Mouse (Mus musculus) ES-E14 (cell line): ENCODE measurements around the gene Madcam1. TPM values are rescaled to one million over a fixed set of nuclear protein-coding genes. Genes with fewer than 3 reads are reported as not detected.

Source experiments
- DNase-seq: peaks from one replicate; pipeline ENCODE4 v3.0.0-alpha.2; 2013; ENCODE audit warnings: low read depth, low spot score
- H3K27ac ChIP-seq: 2 replicates; pipeline ENCODE4 v1.5.1; 2012; ENCODE audit warnings: low read depth, mild to moderate bottlenecking, low read length, moderate library complexity, mixed read lengths; ENCODE audit not compliant: poor library complexity, insufficient read depth, severe bottlenecking
- H3K36me3 ChIP-seq: 2 replicates; pipeline ENCODE4 v1.6.1; 2012; ENCODE audit warnings: mild to moderate bottlenecking, low read length, moderate library complexity, mixed read lengths; ENCODE audit not compliant: control insufficient read depth, poor library complexity, insufficient read depth, severe bottlenecking
- H3K4me1 ChIP-seq, 2 experiments: fragments of 150-350 bp in 1 of 2; sonication (generic) in 1 of 2; 2 replicates each; pipeline ENCODE4 v1.6.1; 2012; ENCODE audit warnings: low read length in 2 of 2, mild to moderate bottlenecking in 1 of 2, mixed read lengths in 1 of 2; ENCODE audit not compliant: control insufficient read depth in 2 of 2, insufficient read depth in 2 of 2, poor library complexity in 1 of 2
- H3K4me3 ChIP-seq, 2 experiments: fragments of 150-350 bp in 1 of 2; sonication (generic) in 1 of 2; 2 replicates each; pipeline ENCODE4 v1.5.1; 2012; ENCODE audit warnings: low read length in 2 of 2, low read depth in 1 of 2, mild to moderate bottlenecking in 1 of 2, mixed read lengths in 1 of 2; ENCODE audit not compliant: insufficient read depth in 1 of 2, poor library complexity in 1 of 2, severe bottlenecking in 1 of 2
- H3K9ac ChIP-seq: 2 replicates; pipeline ENCODE4 v1.6.1; 2012; ENCODE audit warnings: low read depth, mild to moderate bottlenecking, low read length, mixed read lengths; ENCODE audit not compliant: poor library complexity, insufficient read depth, severe bottlenecking
- H3K9me3 ChIP-seq: fragments of 150-350 bp; sonication (generic); 2 replicates; pipeline ENCODE4 v1.6.1; 2012; ENCODE audit warnings: low read depth, mild to moderate bottlenecking, low read length; ENCODE audit not compliant: control insufficient read depth, insufficient read depth
- CHD2 ChIP-seq: IDR thresholded peaks from 2 replicates; pipeline ENCODE4 v1.6.1; 2014; ENCODE audit warnings: mild to moderate bottlenecking, low read depth, low read length, inconsistent platforms
- HCFC1 ChIP-seq: IDR thresholded peaks from 2 replicates; pipeline ENCODE4 v1.6.1; 2012; ENCODE audit warnings: low read length, inconsistent platforms, borderline replicate concordance; ENCODE audit not compliant: insufficient read depth
- MAFK ChIP-seq: IDR thresholded peaks from 2 replicates; pipeline ENCODE4 v1.6.1; 2014; ENCODE audit warnings: mild to moderate bottlenecking, low read depth, low read length, inconsistent platforms; ENCODE audit not compliant: insufficient read depth
- ZC3H11A ChIP-seq: IDR thresholded peaks from 2 replicates; pipeline ENCODE4 v1.6.1; 2012; ENCODE audit warnings: low read depth, mild to moderate bottlenecking, inconsistent platforms, low read length, borderline replicate concordance
- ZNF384 ChIP-seq: IDR thresholded peaks from 2 replicates; pipeline ENCODE4 v1.6.1; 2012; ENCODE audit warnings: low read depth, low read length, inconsistent platforms
- in situ Hi-C, 2 experiments: fragments of 600-800 bp; cut with MboI; formaldehyde crosslinking; loops; one replicate each; pipeline ENCODE4 v1.15.1; 2025; ENCODE audit warnings: low sequenced_read_pairs in 2 of 2, inconsistent platforms in 1 of 2; ENCODE audit not compliant: unreplicated experiment in 2 of 2
- total RNA-seq: library from RNA; depleted of rRNA; stranded (reverse); fragments of 300-350 nt; gene quantifications from 2 replicates; pipeline ENCODE4 v1.2.3, GENCODE M21; 2012

Gene Madcam1
- total RNA-seq, 1 experiment, result 2.7 TPM

GRCm38 (mm10) chr10:79691986-79692548 lies 27.7 kb downstream of the Madcam1 start:
- Histone ChIP-seq H3K9me3 (no peaks in the 10 kb centered on the region), H3K36me3 (peaks cover 19% of the 10 kb centered on the region), H3K4me3 (no peak overlapping the region), H3K4me1 (peaks cover under 1 to 14% of the 10 kb centered on the region in 2 experiments; a peak in 2 of 4 replicates), H3K9ac (no peak overlapping the region), H3K27ac (no peak overlapping the region)
- in situ Hi-C loops, result no loop called here
- no peak for DNase-seq
- no peak for TF ChIP-seq ZC3H11A
- TF ChIP-seq ZNF384, result no peak
- TF ChIP-seq CHD2, result no peak
- no peak for TF ChIP-seq HCFC1
- TF ChIP-seq MAFK, result no peak

GRCm38 (mm10) chr10:79693580-79694378 lies 29.4 kb downstream of the Madcam1 start:
- H3K9me3 ChIP-seq, result no peaks in the 10 kb centered on the region
- H3K4me1 ChIP-seq, result peaks cover 0 to 6% of the 10 kb centered on the region in 2 experiments; a peak in 1 of 4 replicates
- H3K27ac ChIP-seq, result no peak overlapping the region
- DNase-seq, result no peak
- no peak overlapping the region for H3K9ac ChIP-seq
- H3K4me3 ChIP-seq, result no peak overlapping the region
- in situ Hi-C loops, result no loop called here
- H3K36me3 ChIP-seq, result peaks cover 3% of the 10 kb centered on the region; the same call in 1 of the 2 replicates
- TF ChIP-seq MAFK (no peak), CHD2 (no peak), ZNF384 (no peak), HCFC1 (no peak), ZC3H11A (no peak)

- Histone ChIP-seq H3K9me3 (no peaks in the 10 kb centered on the region), H3K4me3 (no peak overlapping the region), H3K27ac (no peak overlapping the region), H3K9ac (no peak overlapping the region), H3K4me1 (peaks cover 0 to 6% of the 10 kb centered on the region in 2 experiments; a peak in 1 of 4 replicates), H3K36me3 (no peaks in the 10 kb centered on the region)
- DNase-seq, result no peak
- no peak for TF ChIP-seq MAFK
- TF ChIP-seq ZNF384, result no peak
- no peak for TF ChIP-seq HCFC1
- no peak for TF ChIP-seq ZC3H11A
- TF ChIP-seq CHD2, result no peak
- in situ Hi-C loops, result no loop called here
Measured at GRCm38 (mm10) chr10:79694379-79694655, 30.0 kb downstream of the Madcam1 start.

- no peaks in the 10 kb centered on the region for H3K9me3 ChIP-seq
- H3K4me3 ChIP-seq, result no peak overlapping the region
- H3K36me3 ChIP-seq, result no peaks in the 10 kb centered on the region
- H3K9ac ChIP-seq, result no peak overlapping the region
- DNase-seq, result peak; percentile 66
- no peak; the same call in 1 of the 2 replicates for TF ChIP-seq HCFC1
- no peak for TF ChIP-seq MAFK
- no peak for TF ChIP-seq CHD2
- TF ChIP-seq ZC3H11A, result no peak
- no peak for TF ChIP-seq ZNF384
- in situ Hi-C loops, result no loop called here
- H3K4me1 ChIP-seq, result peaks cover 0 to 9% of the 10 kb centered on the region in 2 experiments; a peak in 1 of 4 replicates
- no peak overlapping the region for H3K27ac ChIP-seq
Measured at GRCm38 (mm10) chr10:79695231-79696128, 31.1 kb downstream of the Madcam1 start.
